ENCODE assay signal across 29 mouse cellular contexts in the genomic region with DNA sequence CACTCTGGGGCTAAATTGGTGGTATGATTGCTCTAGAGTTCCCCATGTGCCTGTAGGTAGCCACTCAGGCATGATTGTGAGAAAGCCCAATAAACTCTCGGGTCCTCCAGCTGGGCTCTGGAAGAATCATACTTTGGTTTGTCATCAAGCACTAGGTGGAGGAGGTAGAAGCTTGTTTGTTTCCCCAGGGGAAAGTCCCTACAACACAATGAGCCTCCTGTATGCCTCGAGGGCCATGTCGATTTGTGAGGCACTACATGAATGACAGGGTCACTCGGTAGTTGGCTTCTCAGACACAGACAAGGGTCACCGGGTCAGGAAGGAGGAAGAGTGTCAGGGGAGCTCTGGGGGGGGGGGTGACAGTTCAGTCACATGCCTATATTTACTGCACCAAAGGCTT. TPM values are rescaled to one million over a fixed set of nuclear protein-coding genes. Genes with fewer than 3 reads are reported as not detected.
A peak's percentile ranks its signal among the peaks of the same experiment; 100 is the strongest.
DNase-seq lines count a peak whose midpoint lies in the region; ATAC-seq and TF ChIP-seq lines count a peak whose summit lies in the region.
"Had no signal": no experiment of that assay in that cellular context is flagged by ENCODE, and none has a peak within 500 bp of the region (broad histone marks: within the 10 kb centered on the region; RNA-seq: fewer than 3 reads in every experiment).

No protein-coding gene starts in this region.

- H3K36me3 ChIP-seq in CH12.LX (replicated peaks in 1 of 2; ENCODE audit: control insufficient read depth in 1 of 2, insufficient read depth in 1 of 2, low read length in 1 of 2), result peaks cover 14 to 55% of the 10 kb centered on the region in 2 experiments
- H3K36me3 ChIP-seq in midbrain, embryonic 10.5 days, result peaks cover 79% of the 10 kb centered on the region

- TF ChIP-seq RAD21 in CH12.LX (IDR thresholded peaks at IDR 0.05; ENCODE audit: low read depth, low read length), result no peak

- no peaks in the 10 kb centered on the region for H3K27me3 ChIP-seq in CH12.LX (replicated peaks)
- no peaks in the 10 kb centered on the region for H3K27me3 ChIP-seq in midbrain, embryonic 10.5 days (ENCODE audit: low read depth, poor library complexity, severe bottlenecking)
- H3K27me3 ChIP-seq: embryonic facial prominence, embryonic 13.5 days; forebrain, embryonic 12.5 days; forebrain, embryonic 15.5 days; heart, embryonic 12.5 days; heart, embryonic 15.5 days; hindbrain, embryonic 13.5 days; Patski had no signal

- H3K4me2 ChIP-seq in CH12.LX (ENCODE audit: insufficient read depth, low read depth, poor library complexity, severe bottlenecking), result no peak overlapping the region; the same call in 1 of the 2 replicates
- H3K4me2 ChIP-seq: embryonic facial prominence, embryonic 13.5 days; forebrain, embryonic 12.5 days; forebrain, embryonic 15.5 days; heart, embryonic 12.5 days; heart, embryonic 15.5 days; hindbrain, embryonic 13.5 days had no signal

- peak; percentile 48 for DNase-seq in A20 (ENCODE audit: low read depth, low spot score)
- peak; percentile 34 for DNase-seq in CD4-positive helper T cell, adult 2 months (ENCODE audit: low read depth, low spot score)
- peak; percentile 89 for DNase-seq in CH12.LX (ENCODE audit: extremely low read depth)
- DNase-seq in left cerebral cortex, postnatal 10 days (ENCODE audit: extremely low spot score in 1 of 2, low spot score in 2 of 2), result no peak
- no peak for DNase-seq in cerebellum, postnatal 36 days
- DNase-seq in midbrain, embryonic 10.5 days (ENCODE audit: low spot score), result no peak
- DNase-seq: adrenal gland, adult 2 months; adrenal gland, postnatal 14 days; cerebellum, adult 11 months; cerebellum, adult 2 months; cerebellum, adult 9-11 months; cerebellum, postnatal 25 days; embryo, embryonic 11 days; gastrocnemius, postnatal 25 days; heart, adult 18-20 months; heart, postnatal 10 days; heart, postnatal 4 days; kidney, adult 11 months had no signal

- WGBS in midbrain, embryonic 10.5 days, result 81% methylated on average over 5 of the region's 5 CpGs

- dilution Hi-C loops in CH12.LX (cut with MboI; ENCODE audit: extremely low pct_ligation_motif_present, extremely low pct_unique_long_range_greater_than_20kb, low sequenced_read_pairs), result no loop called here

- peaks cover 9% of the 10 kb centered on the region for H3K9me3 ChIP-seq in CH12.LX (replicated peaks; ENCODE audit: low read length)
- peaks cover 9% of the 10 kb centered on the region; the same call in 1 of the 2 replicates for H3K9me3 ChIP-seq in midbrain, embryonic 10.5 days (replicated peaks)
- H3K9me3 ChIP-seq: embryonic facial prominence, embryonic 13.5 days; forebrain, embryonic 15.5 days; heart, embryonic 15.5 days; hindbrain, embryonic 13.5 days had no signal

- H3K27ac ChIP-seq in CH12.LX (ENCODE audit: insufficient read depth, low read depth), result no peak overlapping the region
- H3K27ac ChIP-seq in midbrain, embryonic 10.5 days (replicated peaks), result no peak overlapping the region
- H3K27ac ChIP-seq: embryonic facial prominence, embryonic 10.5 days; embryonic facial prominence, embryonic 13.5 days; forebrain, embryonic 12.5 days; forebrain, embryonic 15.5 days; heart, embryonic 15.5 days; hindbrain, embryonic 13.5 days had no signal

- peak; percentile 88 for ATAC-seq in inflammation-experienced regulatory T-cells, adult 6 months
- ATAC-seq: forebrain, embryonic 15.5 days; hindbrain, embryonic 16.5 days; Patski had no signal

- H3K4me1 ChIP-seq in CH12.LX (ENCODE audit: control insufficient read depth in 1 of 2, insufficient read depth in 2 of 2), result peaks cover 5 to 23% of the 10 kb centered on the region in 2 experiments
- no peaks in the 10 kb centered on the region for H3K4me1 ChIP-seq in midbrain, embryonic 10.5 days
- H3K4me1 ChIP-seq: embryonic facial prominence, embryonic 10.5 days; embryonic facial prominence, embryonic 13.5 days; forebrain, embryonic 12.5 days; forebrain, embryonic 15.5 days; heart, embryonic 12.5 days; heart, embryonic 15.5 days; hindbrain, embryonic 13.5 days had no signal

- in situ Hi-C loops in CH12.LX (cut with MboI; ENCODE audit: low pct_ligation_motif_present, low pct_unique_long_range_greater_than_20kb, low sequenced_read_pairs), result loop anchor here (5.0 kb wide), 1 partner anchor 64 kb away; the partner anchor contains the start of gene Fasn

- intact Hi-C loops in left cerebral cortex, postnatal 10 days (cut with DNase I), result no loop called here

- no peak overlapping the region for H3K9ac ChIP-seq in CH12.LX (ENCODE audit: insufficient read depth, low read depth)
- H3K9ac ChIP-seq: embryonic facial prominence, embryonic 13.5 days; forebrain, embryonic 12.5 days; forebrain, embryonic 15.5 days; heart, embryonic 12.5 days; heart, embryonic 15.5 days; hindbrain, embryonic 13.5 days had no signal

- no peak overlapping the region for H3K4me3 ChIP-seq in CH12.LX (replicated peaks in 1 of 3; ENCODE audit: low read depth in 2 of 3, low read length in 2 of 3, poor library complexity in 1 of 3)
- H3K4me3 ChIP-seq in midbrain, embryonic 10.5 days, result no peak overlapping the region
- H3K4me3 ChIP-seq: embryonic facial prominence, embryonic 10.5 days; embryonic facial prominence, embryonic 13.5 days; erythroblast, embryonic 14.5 days; forebrain, embryonic 12.5 days; forebrain, embryonic 15.5 days; heart, embryonic 12.5 days; heart, embryonic 15.5 days; hindbrain, embryonic 13.5 days had no signal

- peak; percentile 27; the same call in 1 of the 2 replicates for TF ChIP-seq EP300 in CH12.LX (IDR thresholded peaks at IDR 0.05; ENCODE audit: low read length)

- no peak for TF ChIP-seq CTCF in CH12.LX (conservative IDR thresholded peaks at IDR 0.05 in 1 of 2, IDR thresholded peaks at IDR 0.05 in 1 of 2; ENCODE audit: low read depth in 2 of 2, low read length in 2 of 2)

- no peak for TF ChIP-seq POLR2A in CH12.LX (IDR thresholded peaks at IDR 0.05; ENCODE audit: low read depth, low read length)

- no peaks in the 10 kb centered on the region for H3K79me2 ChIP-seq in CH12.LX (replicated peaks; ENCODE audit: control insufficient read depth, extremely low read depth, insufficient read depth, poor library complexity, severe bottlenecking)

TF ChIP-seq in CH12.LX, 34 proteins besides CTCF, POLR2A, EP300 and RAD21:
- peak; percentile 76 for TF ChIP-seq IRF4 (IDR thresholded peaks at IDR 0.05; ENCODE audit: low read depth, low read length)
- peak; percentile 59 for TF ChIP-seq ETS1 (conservative IDR thresholded peaks at IDR 0.05; ENCODE audit: low read depth, low read length)
- TF ChIP-seq BHLHE40 (IDR thresholded peaks at IDR 0.05; ENCODE audit: low read depth, low read length), result peak; percentile 57
- TF ChIP-seq NELFE (IDR thresholded peaks at IDR 0.05; ENCODE audit: low read depth, low read length), result no peak
- TF ChIP-seq ELF1 (IDR thresholded peaks at IDR 0.05; ENCODE audit: low read depth, low read length), result peak; percentile 39; the same call in 1 of the 2 replicates

RNA-seq across cellular contexts. Expression of gene Ccdc57, which starts 46.2 kb away (rescaled TPM):
- 4.6 and 5.4 TPM in 2 replicates for total RNA-seq in CH12.LX (2012; rRNA removed)
- total RNA-seq in CH12.LX (2014; rRNA removed), result 2.3 and 2.7 TPM in 2 replicates
- 6.0 and 6.2 TPM in 2 replicates for polyA plus RNA-seq in CH12.LX (2012; ENCODE audit: insufficient read length, low read depth)
- polyA plus RNA-seq in inflammation-experienced regulatory T-cells, adult 6 months (2017; shearing (Covaris generic)), result under 1 TPM; 0.35 to 0.45 (median 0.42) TPM
- 1 to 10 TPM; 8.1 to 8.4 TPM for total RNA-seq in left cerebral cortex, postnatal 10 days (2021)
- polyA plus RNA-seq in midbrain, embryonic 10.5 days (2016; fragmentation: Nextera tagmentation; extraction: Ambion mirVana), result 5.9 and 6.2 TPM in 2 replicates

Comparison
In these comparisons a context has a peak if more than half of its experiments do, and no peak if none do; other contexts are left out.
1. DNase-seq: peak in A20 (single experiment), CD4-positive helper T cell, adult 2 months (single experiment) and CH12.LX (single experiment); none in left cerebral cortex, postnatal 10 days (0 of 2), cerebellum, postnatal 36 days (0 of 2) and midbrain, embryonic 10.5 days (single experiment).